ENCODE assay signal across 12 mouse cellular contexts in the genomic region with DNA sequence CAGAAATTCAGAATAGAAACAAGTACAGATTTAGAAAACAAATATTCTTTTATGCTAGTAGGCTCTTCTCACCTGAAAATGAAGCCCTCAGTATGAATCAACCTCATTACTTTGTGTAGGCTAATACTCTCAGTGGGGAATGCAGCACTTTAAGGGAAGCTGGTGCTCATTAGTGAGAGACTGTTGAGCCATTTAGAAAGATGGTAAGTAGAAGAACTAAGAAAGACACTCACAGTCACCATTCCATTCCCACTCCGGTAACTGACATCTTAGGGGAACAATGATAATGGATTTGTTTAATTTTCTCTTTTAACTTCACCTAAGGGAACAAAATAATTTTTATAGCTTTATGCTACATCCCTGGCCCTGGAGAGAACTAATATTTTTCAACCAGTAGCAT.
"Had no signal": no experiment of that assay in that cellular context is flagged by ENCODE, and none has a peak within 500 bp of the region (broad histone marks: within the 10 kb centered on the region; RNA-seq: fewer than 3 reads in every experiment).

No protein-coding gene starts in this region.

- DNase-seq: kidney, adult 18-20 months; kidney, postnatal 10 days; kidney, postnatal 4 days; liver; liver, embryonic 13.5 days; lung, adult 18-20 months; lung, postnatal 36 days; thymus, postnatal 4 days had no signal

- H3K9me3 ChIP-seq: limb, embryonic 12.5 days; liver, embryonic 13.5 days; neural tube, embryonic 12.5 days had no signal

- H3K4me1 ChIP-seq: limb, embryonic 12.5 days; liver, embryonic 13.5 days; neural tube, embryonic 12.5 days had no signal

- H3K36me3 ChIP-seq: limb, embryonic 12.5 days; liver, embryonic 13.5 days; neural tube, embryonic 12.5 days had no signal

- H3K27ac ChIP-seq: layer of hippocampus, adult 2 months; limb, embryonic 12.5 days; liver, embryonic 13.5 days; neural tube, embryonic 12.5 days; stomach, postnatal 0 days had no signal

- H3K4me2 ChIP-seq: limb, embryonic 12.5 days; liver, embryonic 13.5 days; neural tube, embryonic 12.5 days had no signal

- H3K9ac ChIP-seq: limb, embryonic 12.5 days; liver, embryonic 13.5 days; neural tube, embryonic 12.5 days had no signal

- H3K27me3 ChIP-seq: limb, embryonic 12.5 days; liver, embryonic 13.5 days; neural tube, embryonic 12.5 days had no signal

- H3K4me3 ChIP-seq: layer of hippocampus, adult 2 months; limb, embryonic 12.5 days; liver, embryonic 13.5 days; neural tube, embryonic 12.5 days had no signal
